Mouse (Mus musculus): ENCODE measurements at regions not wholly inside any gene's neighbourhood (a gene's known extent, or its start where the extent isn't known, plus 50 kb on each side); places are given as distances from the start of the nearest gene placed in this dataset.

- Histone ChIP-seq H3K27me3 (ENCODE audit: control insufficient read depth, insufficient read depth, low read length, poor library complexity, severe bottlenecking) (no peaks in the 10 kb centered on the region), H3K36me3 (ENCODE audit: control insufficient read depth, insufficient read depth, low read length, poor library complexity, severe bottlenecking) (no peaks in the 10 kb centered on the region)
- peak; percentile 76 for DNase-seq (ENCODE audit: low read depth, low spot score)
Observed at GRCm38 (mm10) chr19:32952928-32953687, 195.8 kb downstream of the Pten start.

DNA sequence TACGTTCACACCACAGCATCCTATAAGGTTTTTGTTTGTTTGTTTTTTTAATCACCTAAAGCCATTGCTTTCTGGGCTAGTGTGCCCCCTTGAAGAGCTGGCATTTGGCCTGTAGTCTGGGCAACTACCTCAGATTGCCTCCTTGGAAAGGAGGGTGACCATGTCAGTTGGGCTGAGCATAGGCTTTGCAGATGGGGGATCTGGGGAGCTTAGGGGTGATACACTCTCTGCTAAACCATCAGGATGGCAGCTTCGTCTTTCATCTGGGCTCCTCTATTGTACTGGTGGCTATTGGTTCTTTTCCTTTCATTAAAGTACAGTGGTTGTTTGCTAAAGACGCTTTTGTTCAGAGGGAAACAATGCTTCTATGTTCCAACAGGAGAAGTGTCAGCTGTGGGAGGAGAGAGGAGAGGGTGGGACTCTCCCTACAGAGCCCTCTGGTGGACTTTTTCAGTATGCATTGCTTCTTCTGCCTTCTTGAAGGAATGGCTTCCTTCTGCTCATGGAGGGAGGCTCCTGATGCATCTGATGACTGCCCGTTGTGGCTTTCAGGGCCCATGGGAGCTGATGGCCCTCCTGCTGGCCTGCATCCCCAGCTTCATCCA, 196.8 kb downstream of the Pten start:
- Histone ChIP-seq H3K36me3 (ENCODE audit: control insufficient read depth, insufficient read depth, low read length, poor library complexity, severe bottlenecking) (no peaks in the 10 kb centered on the region), H3K27me3 (ENCODE audit: control insufficient read depth, insufficient read depth, low read length, poor library complexity, severe bottlenecking) (no peaks in the 10 kb centered on the region)
- peak; percentile 66 for DNase-seq (ENCODE audit: low read depth, low spot score)

GRCm38 (mm10) chr19:32954942-32955341, 197.6 kb downstream of the Pten start:
- no peaks in the 10 kb centered on the region for H3K27me3 ChIP-seq (ENCODE audit: control insufficient read depth, insufficient read depth, low read length, poor library complexity, severe bottlenecking)
- no peak for DNase-seq (ENCODE audit: low read depth, low spot score)
- no peaks in the 10 kb centered on the region for H3K36me3 ChIP-seq (ENCODE audit: control insufficient read depth, insufficient read depth, low read length, poor library complexity, severe bottlenecking)

- Histone ChIP-seq H3K36me3 (ENCODE audit: control insufficient read depth, insufficient read depth, low read length, poor library complexity, severe bottlenecking) (no peaks in the 10 kb centered on the region), H3K27me3 (ENCODE audit: control insufficient read depth, insufficient read depth, low read length, poor library complexity, severe bottlenecking) (no peaks in the 10 kb centered on the region)
- peak; percentile 54 for DNase-seq (ENCODE audit: low read depth, low spot score)
Observed at GRCm38 (mm10) chr19:32956143-32956915, 199.0 kb downstream of the Pten start.

DNA sequence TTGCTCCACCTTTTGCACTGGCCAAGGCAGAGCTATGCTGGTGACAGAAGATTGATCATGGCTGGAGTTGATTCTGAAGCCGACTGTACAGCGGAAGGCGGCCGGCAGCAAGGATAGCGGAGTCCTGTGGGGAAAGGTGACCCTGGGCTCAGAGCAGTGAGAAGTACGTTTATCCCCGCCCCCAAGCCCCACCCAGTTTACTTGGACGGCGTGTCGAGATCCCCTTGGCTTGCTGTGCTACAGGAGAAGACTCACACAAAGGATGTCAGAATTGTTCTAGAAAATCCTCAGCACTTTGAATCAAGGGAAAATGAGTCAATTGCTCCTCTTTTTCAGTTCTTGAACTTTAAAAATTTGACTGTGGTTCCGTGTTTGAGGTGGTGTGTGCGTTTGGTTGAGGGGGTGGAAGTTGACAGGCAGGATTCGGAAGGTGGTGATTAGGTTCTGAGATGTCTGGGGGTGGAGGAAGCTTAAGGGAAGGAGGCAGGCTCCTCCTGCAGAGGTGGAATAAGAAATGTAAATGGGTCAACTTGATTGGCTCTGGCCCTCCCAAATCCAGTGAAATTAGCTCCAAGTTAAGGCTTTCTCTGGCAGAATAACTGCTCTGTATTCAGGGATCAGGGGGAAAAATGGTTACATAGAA, 199.7 kb downstream of the Pten start:
- peak; percentile 46 for DNase-seq (ENCODE audit: low read depth, low spot score)
- Histone ChIP-seq H3K36me3 (ENCODE audit: control insufficient read depth, insufficient read depth, low read length, poor library complexity, severe bottlenecking) (no peaks in the 10 kb centered on the region), H3K27me3 (ENCODE audit: control insufficient read depth, insufficient read depth, low read length, poor library complexity, severe bottlenecking) (no peaks in the 10 kb centered on the region)

GRCm38 (mm10) chr19:32958276-32958675, 201.0 kb downstream of the Pten start:
- H3K36me3 ChIP-seq (ENCODE audit: control insufficient read depth, insufficient read depth, low read length, poor library complexity, severe bottlenecking) = no peaks in the 10 kb centered on the region

DNA sequence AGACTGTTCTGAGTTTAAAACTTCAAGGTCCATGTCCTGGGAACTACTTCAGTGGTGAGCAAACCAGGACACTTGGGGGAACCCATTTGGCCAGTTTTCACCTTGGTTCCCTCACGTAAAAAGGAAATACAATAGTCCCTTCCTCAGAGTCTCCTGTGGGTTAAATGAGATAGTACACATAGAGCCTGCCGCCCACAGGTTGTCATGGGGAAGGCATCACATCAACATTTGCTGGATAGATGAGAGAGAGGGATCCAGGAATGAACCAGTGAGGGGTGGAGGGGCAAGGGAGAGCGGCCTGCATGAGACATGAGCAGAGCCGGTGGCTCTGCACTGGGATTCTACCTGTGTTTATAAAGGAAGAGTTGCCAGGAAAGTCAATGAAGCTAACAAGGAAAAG, 201.5 kb downstream of the Pten start:
- H3K27me3 ChIP-seq (ENCODE audit: control insufficient read depth, insufficient read depth, low read length, poor library complexity, severe bottlenecking) = no peaks in the 10 kb centered on the region
- DNase-seq (ENCODE audit: low read depth, low spot score) = no peak
- no peaks in the 10 kb centered on the region for H3K36me3 ChIP-seq (ENCODE audit: control insufficient read depth, insufficient read depth, low read length, poor library complexity, severe bottlenecking)

More at GRCm38 (mm10) chr19:32958276-32958675, 201.0 kb downstream of the Pten start:
- DNase-seq (ENCODE audit: low read depth, low spot score) = no peak
- H3K27me3 ChIP-seq (ENCODE audit: control insufficient read depth, insufficient read depth, low read length, poor library complexity, severe bottlenecking) = no peaks in the 10 kb centered on the region

DNA sequence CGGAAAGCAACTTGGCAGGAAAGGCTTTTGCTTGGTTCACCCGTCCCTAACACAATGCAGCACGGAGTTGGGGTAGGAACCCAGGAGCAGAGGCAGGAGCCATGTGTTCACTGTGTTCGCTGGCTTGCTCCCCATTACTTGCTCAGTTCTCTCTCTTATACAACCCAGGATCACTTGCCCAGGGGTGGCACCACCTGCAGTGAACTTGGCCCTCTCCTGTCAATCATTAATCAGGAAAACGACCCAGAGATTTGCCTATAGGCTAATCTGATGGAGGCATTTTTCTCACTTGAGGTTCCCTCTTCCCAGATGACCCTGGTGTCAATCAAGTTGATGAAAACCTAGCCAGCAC, 202.5 kb downstream of the Pten start:
- no peaks in the 10 kb centered on the region for H3K36me3 ChIP-seq (ENCODE audit: control insufficient read depth, insufficient read depth, low read length, poor library complexity, severe bottlenecking)
- DNase-seq (ENCODE audit: low read depth, low spot score) = no peak
- no peaks in the 10 kb centered on the region for H3K27me3 ChIP-seq (ENCODE audit: control insufficient read depth, insufficient read depth, low read length, poor library complexity, severe bottlenecking)

DNA sequence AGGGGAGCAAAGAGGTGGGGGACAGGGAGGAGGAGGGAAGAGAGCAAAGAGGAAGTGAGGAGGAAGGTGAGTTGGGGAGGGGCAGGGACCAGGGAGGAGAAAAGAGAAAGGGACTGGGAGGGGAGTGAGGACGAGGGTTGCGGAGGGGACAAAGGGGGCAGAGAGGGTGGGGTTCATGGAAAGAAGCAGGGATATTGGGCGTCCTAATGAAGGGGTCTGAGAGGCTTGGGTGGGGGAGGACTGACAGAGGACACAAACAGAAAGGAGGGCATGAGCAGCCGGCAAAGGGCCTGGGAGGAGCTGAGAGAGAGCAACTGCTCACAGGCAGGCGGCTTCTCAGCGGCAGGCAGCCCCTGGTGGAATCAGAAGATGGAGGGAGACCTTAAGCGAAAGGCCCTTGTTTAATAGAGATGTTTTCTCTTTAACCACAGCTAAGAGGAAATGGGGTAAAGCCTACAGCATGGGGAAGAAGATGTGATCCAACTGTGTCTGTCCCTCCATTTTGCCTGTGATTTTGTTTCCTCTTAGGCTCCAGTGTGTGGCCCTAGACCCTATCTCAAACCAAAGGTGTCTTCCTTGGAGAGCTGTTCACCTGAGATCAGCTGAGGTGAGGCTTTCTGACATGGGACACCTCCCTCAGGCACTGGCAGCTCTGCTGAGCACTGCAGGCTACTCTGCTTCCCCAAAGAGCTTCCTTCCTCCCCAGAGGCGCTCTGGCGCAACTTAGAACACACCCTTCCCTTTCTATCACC, 203.1 kb downstream of the Pten start:
- peak; percentile 67 for DNase-seq (ENCODE audit: low read depth, low spot score)
- H3K36me3 ChIP-seq (ENCODE audit: control insufficient read depth, insufficient read depth, low read length, poor library complexity, severe bottlenecking) = no peaks in the 10 kb centered on the region
- H3K27me3 ChIP-seq (ENCODE audit: control insufficient read depth, insufficient read depth, low read length, poor library complexity, severe bottlenecking) = no peaks in the 10 kb centered on the region

DNA sequence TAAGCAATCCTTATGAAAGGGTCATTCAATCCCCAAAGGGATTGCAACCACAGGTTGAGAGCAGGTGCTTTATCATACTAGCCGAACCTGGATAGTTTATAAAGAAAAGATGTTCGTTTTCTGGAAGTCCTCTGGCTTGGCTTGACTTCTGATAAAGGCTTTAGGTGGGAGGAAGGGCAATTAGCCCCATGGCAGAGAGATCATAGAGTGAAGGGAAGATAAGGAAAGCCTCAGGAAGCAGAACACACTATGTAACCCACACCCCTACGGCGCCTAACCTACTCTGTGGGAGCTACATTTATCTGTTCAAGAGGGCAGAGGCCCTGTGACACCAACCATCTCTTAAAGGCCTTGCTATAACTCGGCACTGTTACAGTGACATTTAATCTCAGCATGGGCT, 204.2 kb downstream of the Pten start:
- Histone ChIP-seq H3K27me3 (ENCODE audit: control insufficient read depth, insufficient read depth, low read length, poor library complexity, severe bottlenecking) (no peaks in the 10 kb centered on the region), H3K36me3 (ENCODE audit: control insufficient read depth, insufficient read depth, low read length, poor library complexity, severe bottlenecking) (no peaks in the 10 kb centered on the region)
- DNase-seq (ENCODE audit: low read depth, low spot score) = no peak

- peak; percentile 32 for DNase-seq (ENCODE audit: low read depth, low spot score)
- Histone ChIP-seq H3K27me3 (ENCODE audit: control insufficient read depth, insufficient read depth, low read length, poor library complexity, severe bottlenecking) (no peaks in the 10 kb centered on the region), H3K36me3 (ENCODE audit: control insufficient read depth, insufficient read depth, low read length, poor library complexity, severe bottlenecking) (no peaks in the 10 kb centered on the region)
Observed at GRCm38 (mm10) chr19:32963983-32964382, 206.7 kb downstream of the Pten start.

- no peaks in the 10 kb centered on the region for H3K36me3 ChIP-seq (ENCODE audit: control insufficient read depth, insufficient read depth, low read length, poor library complexity, severe bottlenecking)
- no peaks in the 10 kb centered on the region for H3K27me3 ChIP-seq (ENCODE audit: control insufficient read depth, insufficient read depth, low read length, poor library complexity, severe bottlenecking)
- no peak for DNase-seq (ENCODE audit: low read depth, low spot score)
Observed at GRCm38 (mm10) chr19:32965488-32965887, 208.2 kb downstream of the Pten start.

GRCm38 (mm10) chr19:32969213-32969776, 212.0 kb downstream of the Pten start:
- no peaks in the 10 kb centered on the region for H3K27me3 ChIP-seq (ENCODE audit: control insufficient read depth, insufficient read depth, low read length, poor library complexity, severe bottlenecking)
- DNase-seq (ENCODE audit: low read depth, low spot score) = no peak

DNA sequence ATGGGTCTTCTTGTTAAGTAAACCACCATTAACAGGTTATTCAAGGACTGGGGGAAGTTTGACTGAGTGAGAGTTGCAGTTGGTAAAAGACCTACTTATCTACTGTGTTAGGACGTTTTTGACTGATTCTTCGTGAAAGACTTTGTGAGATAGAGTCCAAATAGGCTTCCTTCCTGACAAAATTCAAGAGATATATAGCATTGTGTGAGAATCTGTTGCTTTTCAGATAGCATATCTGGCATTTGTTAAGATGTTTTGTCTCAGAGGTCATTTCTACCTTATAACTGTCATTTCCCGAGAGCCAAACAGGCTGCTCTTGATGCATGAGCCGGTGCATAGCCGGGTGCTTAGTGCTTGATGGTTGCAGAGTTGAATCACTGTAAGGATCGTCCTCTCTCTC, 214.8 kb downstream of the Pten start:
- Histone ChIP-seq H3K36me3 (ENCODE audit: control insufficient read depth, insufficient read depth, low read length, poor library complexity, severe bottlenecking) (no peaks in the 10 kb centered on the region), H3K27me3 (ENCODE audit: control insufficient read depth, insufficient read depth, low read length, poor library complexity, severe bottlenecking) (no peaks in the 10 kb centered on the region)
- no peak for DNase-seq (ENCODE audit: low read depth, low spot score)

More at GRCm38 (mm10) chr19:32969213-32969776, 212.0 kb downstream of the Pten start:
- H3K36me3 ChIP-seq (ENCODE audit: control insufficient read depth, insufficient read depth, low read length, poor library complexity, severe bottlenecking) = no peaks in the 10 kb centered on the region
